Comparison of ENCODE assay signal across 8 mouse cellular contexts in the genomic region with DNA sequence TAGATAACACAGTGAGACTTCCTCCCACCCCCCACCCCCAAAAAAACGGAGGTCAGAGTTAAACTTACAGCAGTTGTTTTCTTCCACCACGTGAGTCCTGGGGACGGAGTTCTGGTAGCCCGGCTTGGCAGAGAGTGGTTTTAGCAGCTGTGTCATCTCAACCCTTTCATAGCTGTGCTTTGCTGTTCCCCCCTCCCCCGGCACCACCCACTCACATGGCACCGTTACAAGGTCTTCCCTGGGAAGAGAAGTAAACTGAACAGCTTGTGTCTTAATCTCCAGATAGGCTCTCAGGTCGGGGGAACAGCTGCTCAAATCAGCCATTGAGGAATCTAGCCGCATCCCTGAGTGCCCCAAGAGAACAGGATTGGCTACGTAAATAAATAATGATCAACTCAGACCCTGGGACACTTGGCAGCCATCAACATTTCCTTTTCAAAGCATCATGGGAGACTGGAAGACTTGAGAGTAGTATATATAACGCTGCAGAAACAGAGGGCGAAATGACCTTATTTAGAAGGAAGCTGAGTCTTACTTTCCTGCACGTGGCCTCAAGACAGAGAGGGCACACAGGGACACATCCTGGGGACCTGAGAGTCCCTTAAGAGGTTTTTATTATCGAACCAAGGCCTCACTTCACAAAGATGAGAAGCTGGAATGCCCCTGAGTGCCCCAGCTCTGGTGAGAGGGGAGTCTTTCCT. TPM values are rescaled to one million over a fixed set of nuclear protein-coding genes. Genes with fewer than 3 reads are reported as not detected.
DNase-seq lines count a peak whose midpoint lies in the region; ATAC-seq and TF ChIP-seq lines count a peak whose summit lies in the region.

No protein-coding gene starts in this region.

- no peaks in the 10 kb centered on the region for H3K36me3 ChIP-seq in forebrain, embryonic 10.5 days (replicated peaks)
- no peaks in the 10 kb centered on the region for H3K36me3 ChIP-seq in forebrain, embryonic 15.5 days
- no peaks in the 10 kb centered on the region for H3K36me3 ChIP-seq in embryonic facial prominence, embryonic 13.5 days
- no peaks in the 10 kb centered on the region for H3K36me3 ChIP-seq in neural tube, embryonic 13.5 days

- no peak for TF ChIP-seq CTCF in left cerebral cortex, adult 2 months (IDR thresholded peaks at IDR 0.05)

- DNase-seq in forebrain, embryonic 10.5 days (ENCODE audit: extremely low spot score, low spot score): no peak
- DNase-seq in heart, postnatal 36 days: peak; percentile 72 to 75
- peak; percentile 60 to 72 for DNase-seq in left cerebral cortex, adult 2 months (ENCODE audit: extremely low spot score in 1 of 2, low spot score in 2 of 2)
- DNase-seq in urinary bladder, postnatal 36 days (ENCODE audit: low spot score in 2 of 2): peak; percentile 65 to 80
- no peak for DNase-seq in liver

- H3K4me3 ChIP-seq in forebrain, embryonic 10.5 days: no peak overlapping the region
- no peak overlapping the region for H3K4me3 ChIP-seq in forebrain, embryonic 15.5 days
- H3K4me3 ChIP-seq in embryonic facial prominence, embryonic 13.5 days: no peak overlapping the region
- H3K4me3 ChIP-seq in left cerebral cortex, adult 2 months: no peak overlapping the region
- H3K4me3 ChIP-seq in neural tube, embryonic 13.5 days: no peak overlapping the region

- peaks cover 23% of the 10 kb centered on the region for H3K4me1 ChIP-seq in forebrain, embryonic 10.5 days
- peaks cover 15% of the 10 kb centered on the region for H3K4me1 ChIP-seq in forebrain, embryonic 15.5 days
- peaks cover 12% of the 10 kb centered on the region for H3K4me1 ChIP-seq in embryonic facial prominence, embryonic 13.5 days
- H3K4me1 ChIP-seq in neural tube, embryonic 13.5 days (replicated peaks): peaks cover 29% of the 10 kb centered on the region

- no peak overlapping the region for H3K4me2 ChIP-seq in forebrain, embryonic 15.5 days (replicated peaks)
- H3K4me2 ChIP-seq in embryonic facial prominence, embryonic 13.5 days: no peak overlapping the region
- H3K4me2 ChIP-seq in neural tube, embryonic 13.5 days: no peak overlapping the region

- no peak for ATAC-seq in forebrain, embryonic 15.5 days (replicated peaks)
- ATAC-seq in embryonic facial prominence, embryonic 13.5 days (ENCODE audit: insufficient number of reproducible peaks, insufficient read depth, low FRiP score, low TSS enrichment, low read depth): no peak
- no peak for ATAC-seq in neural tube, embryonic 13.5 days (ENCODE audit: low read depth)

- 0 out of 2 replicates have a peak overlapping the region, but pooled peaks have one; percentile 48 for H3K27ac ChIP-seq in forebrain, embryonic 10.5 days
- no peak overlapping the region for H3K27ac ChIP-seq in forebrain, embryonic 15.5 days (replicated peaks)
- H3K27ac ChIP-seq in embryonic facial prominence, embryonic 13.5 days: no peak overlapping the region
- H3K27ac ChIP-seq in left cerebral cortex, adult 2 months: peak overlapping the region; percentile 62
- peak overlapping the region; percentile 70 for H3K27ac ChIP-seq in neural tube, embryonic 13.5 days (replicated peaks)

- H3K9ac ChIP-seq in forebrain, embryonic 15.5 days (replicated peaks): no peak overlapping the region
- H3K9ac ChIP-seq in embryonic facial prominence, embryonic 13.5 days: 0 out of 2 replicates have a peak overlapping the region, but pooled peaks have one; percentile 27
- no peak overlapping the region for H3K9ac ChIP-seq in neural tube, embryonic 13.5 days

- 77% methylated on average over 13 of the region's 13 CpGs for WGBS in forebrain, embryonic 10.5 days
- WGBS in forebrain, embryonic 15.5 days: 51% methylated on average over 13 of the region's 13 CpGs
- WGBS in embryonic facial prominence, embryonic 13.5 days: 61% methylated on average over 13 of the region's 13 CpGs
- 38% methylated on average over 13 of the region's 13 CpGs for WGBS in neural tube, embryonic 13.5 days

- no peaks in the 10 kb centered on the region for H3K27me3 ChIP-seq in forebrain, embryonic 10.5 days (ENCODE audit: poor library complexity, severe bottlenecking)
- no peaks in the 10 kb centered on the region for H3K27me3 ChIP-seq in forebrain, embryonic 15.5 days
- no peaks in the 10 kb centered on the region for H3K27me3 ChIP-seq in embryonic facial prominence, embryonic 13.5 days
- H3K27me3 ChIP-seq in neural tube, embryonic 13.5 days: no peaks in the 10 kb centered on the region

- no peaks in the 10 kb centered on the region for H3K9me3 ChIP-seq in forebrain, embryonic 10.5 days
- no peaks in the 10 kb centered on the region for H3K9me3 ChIP-seq in forebrain, embryonic 15.5 days
- no peaks in the 10 kb centered on the region for H3K9me3 ChIP-seq in embryonic facial prominence, embryonic 13.5 days
- H3K9me3 ChIP-seq in neural tube, embryonic 13.5 days: no peaks in the 10 kb centered on the region

- intact Hi-C loops in heart, postnatal 36 days (cut with DNase I): no loop called here
- intact Hi-C loops in left cerebral cortex, adult 2 months (cut with DNase I): no loop called here

RNA-seq across cellular contexts. Expression of gene Prpsap1, which starts 0.6 kb away (rescaled TPM):
- 200 and 209 TPM in 2 replicates for polyA plus RNA-seq in forebrain, embryonic 10.5 days (2016; fragmentation: Nextera tagmentation; extraction: Ambion mirVana)
- 193 and 201 TPM in 2 replicates for polyA plus RNA-seq in forebrain, embryonic 15.5 days (2015; fragmentation: Nextera tagmentation; extraction: Ambion mirVana)
- 186 and 193 TPM in 2 replicates for polyA plus RNA-seq in embryonic facial prominence, embryonic 13.5 days (2015; fragmentation: Nextera tagmentation; extraction: Ambion mirVana)
- 10 to 100 TPM; 30.9 to 34.6 TPM for total RNA-seq in heart, postnatal 36 days (2021)
- 10 to 100 TPM; 78.3 to 85.6 TPM for total RNA-seq in left cerebral cortex, adult 2 months (2021)
- polyA plus RNA-seq in neural tube, embryonic 13.5 days (2015; fragmentation: Nextera tagmentation; extraction: Ambion mirVana): 177 and 178 TPM in 2 replicates

RNA-seq across cellular contexts. Expression of gene Qrich2, which starts 28.6 kb away (rescaled TPM):
- 0.16 and 0.24 TPM in 2 replicates for polyA plus RNA-seq in forebrain, embryonic 10.5 days (2016; fragmentation: Nextera tagmentation; extraction: Ambion mirVana)
- polyA plus RNA-seq in forebrain, embryonic 15.5 days (2015; fragmentation: Nextera tagmentation; extraction: Ambion mirVana): not detected in 2 replicates
- 0.19 and 0.55 TPM in 2 replicates for polyA plus RNA-seq in embryonic facial prominence, embryonic 13.5 days (2015; fragmentation: Nextera tagmentation; extraction: Ambion mirVana)
- under 1 TPM in 1 of 2 experiments, not detected in 1; 0.11 TPM for total RNA-seq in heart, postnatal 36 days (2021)
- under 1 TPM in 1 of 2 experiments, not detected in 1; 0.16 TPM for total RNA-seq in left cerebral cortex, adult 2 months (2021)
- not detected in 2 replicates for polyA plus RNA-seq in neural tube, embryonic 13.5 days (2015; fragmentation: Nextera tagmentation; extraction: Ambion mirVana)

RNA-seq across cellular contexts. Expression of gene Sphk1, which starts 36.1 kb away (rescaled TPM):
- 4.0 and 4.6 TPM in 2 replicates for polyA plus RNA-seq in forebrain, embryonic 10.5 days (2016; fragmentation: Nextera tagmentation; extraction: Ambion mirVana)
- 2.2 and 2.4 TPM in 2 replicates for polyA plus RNA-seq in forebrain, embryonic 15.5 days (2015; fragmentation: Nextera tagmentation; extraction: Ambion mirVana)
- 5.0 and 6.1 TPM in 2 replicates for polyA plus RNA-seq in embryonic facial prominence, embryonic 13.5 days (2015; fragmentation: Nextera tagmentation; extraction: Ambion mirVana)
- total RNA-seq in heart, postnatal 36 days (2021): 1 to 10 TPM; 1.0 to 1.2 TPM
- total RNA-seq in left cerebral cortex, adult 2 months (2021): 1 to 10 TPM; 6.1 to 6.8 TPM
- 3.7 and 6.1 TPM in 2 replicates for polyA plus RNA-seq in neural tube, embryonic 13.5 days (2015; fragmentation: Nextera tagmentation; extraction: Ambion mirVana)

Comparison
In these comparisons a context has a peak if more than half of its experiments do, and no peak if none do; other contexts are left out.
1. H3K27ac ChIP-seq: peak in forebrain, embryonic 10.5 days (single experiment), left cerebral cortex, adult 2 months (single experiment) and neural tube, embryonic 13.5 days (single experiment); none in forebrain, embryonic 15.5 days (single experiment) and embryonic facial prominence, embryonic 13.5 days (single experiment).
2. DNase-seq: peak in heart, postnatal 36 days (2 of 2), left cerebral cortex, adult 2 months (2 of 2) and urinary bladder, postnatal 36 days (2 of 2); none in forebrain, embryonic 10.5 days (single experiment) and liver (single experiment).